Mouse (Mus musculus): ENCODE results near the gene Thumpd3.

- TF ChIP-seq CTCF (IDR thresholded peaks at IDR 0.05; ENCODE audit: borderline replicate concordance, insufficient read depth, low read length) (no peak), POLR2A (IDR thresholded peaks at IDR 0.05; ENCODE audit: low read depth, low read length) (0 out of 2 replicates have a peak, but pooled peaks have one; percentile 12)
Observed at GRCm38 (mm10) chr6:113045575-113045974, 450 bp upstream of the Thumpd3 start.

Data from embryonic fibroblast, embryonic 13.5 days (primary cell).